Mouse (Mus musculus): ENCODE measurements at regions not wholly inside any gene's neighbourhood (a gene's known extent, or its start where the extent isn't known, plus 50 kb on each side); places are given as distances from the start of the nearest gene placed in this dataset.

DNA sequence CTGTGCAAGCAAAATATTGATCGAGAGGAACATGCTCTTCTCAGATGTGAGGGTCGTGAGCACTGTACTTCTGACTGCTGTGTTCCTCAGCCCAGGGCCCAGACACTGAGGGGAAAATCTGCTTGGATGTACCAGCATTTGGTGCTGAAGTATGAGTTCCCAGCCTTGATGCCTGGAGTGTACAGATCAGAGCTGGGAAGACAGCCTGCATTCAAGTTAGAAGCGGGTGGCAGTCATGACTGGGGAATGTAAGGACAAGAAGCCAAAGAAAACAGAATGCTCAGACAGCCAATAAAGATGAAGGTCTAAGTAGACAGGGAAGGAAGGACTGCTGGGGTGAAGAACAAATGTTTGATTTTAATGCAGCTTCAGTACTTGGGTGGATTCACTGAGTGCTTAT, 148.9 kb downstream of the Lurap1l start:
- Histone ChIP-seq H3K27me3 (ENCODE audit: control insufficient read depth, insufficient read depth, low read length) (no peaks in the 10 kb centered on the region), H3K27ac (no peak overlapping the region), H3K9me3 (ENCODE audit: control insufficient read depth, low read length) (no peaks in the 10 kb centered on the region), H3K4me2 (replicated peaks) (no peak overlapping the region), H3K4me3 (replicated peaks; ENCODE audit: low read length) (no peak overlapping the region), H3K36me3 (replicated peaks; ENCODE audit: control insufficient read depth, insufficient read depth) (no peaks in the 10 kb centered on the region), H3K9ac (no peak overlapping the region), H3K4me1 (replicated peaks; ENCODE audit: control insufficient read depth, insufficient read depth, low read length) (no peaks in the 10 kb centered on the region)
- ATAC-seq (ENCODE audit: low FRiP score) (no peak), DNase-seq (ENCODE audit: low spot score) (no peak)
- 85% methylated on average over 3 of the region's 3 CpGs for WGBS

DNA sequence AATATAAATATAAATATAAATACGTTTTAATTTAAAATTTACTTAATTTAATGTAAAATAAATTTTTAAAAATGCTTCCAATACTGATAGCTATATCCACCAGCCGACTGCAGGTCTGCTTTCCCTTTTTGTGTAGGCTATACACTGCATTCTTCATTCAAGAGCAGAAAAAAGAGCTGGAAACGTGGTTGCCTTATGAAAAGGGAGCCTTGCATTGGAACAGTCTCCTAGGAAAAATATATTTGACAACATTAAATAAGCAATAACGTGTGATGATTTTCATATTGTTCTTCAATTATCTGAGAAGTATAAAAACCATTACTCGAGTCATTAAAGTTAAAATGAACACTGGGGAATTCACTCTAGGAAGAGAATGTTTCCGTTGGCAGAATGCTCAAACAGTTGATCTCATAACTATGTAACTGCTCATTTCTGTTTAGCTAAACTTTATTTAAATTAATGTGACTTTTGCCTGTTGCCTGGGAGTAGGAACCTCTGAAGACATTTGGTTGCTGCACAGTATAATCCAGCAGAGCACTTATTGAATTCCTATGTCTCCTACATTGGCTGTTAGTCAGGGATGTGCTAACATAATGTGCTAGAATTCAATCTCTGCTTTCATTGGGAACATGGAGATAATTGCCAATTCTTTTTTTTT, 172.0 kb downstream of the Lurap1l start:
- no peak for ATAC-seq (ENCODE audit: low FRiP score)
- Histone ChIP-seq H3K27me3 (ENCODE audit: control insufficient read depth, insufficient read depth, low read length) (no peaks in the 10 kb centered on the region), H3K4me2 (replicated peaks) (no peak overlapping the region), H3K27ac (no peak overlapping the region), H3K9me3 (ENCODE audit: control insufficient read depth, low read length) (no peaks in the 10 kb centered on the region), H3K9ac (no peak overlapping the region), H3K4me3 (replicated peaks; ENCODE audit: low read length) (no peak overlapping the region), H3K4me1 (replicated peaks; ENCODE audit: control insufficient read depth, insufficient read depth, low read length) (no peaks in the 10 kb centered on the region), H3K36me3 (replicated peaks; ENCODE audit: control insufficient read depth, insufficient read depth) (no peaks in the 10 kb centered on the region)
- 70% methylated on average over 6 of the region's 6 CpGs for WGBS
- DNase-seq (ENCODE audit: low spot score) = peak; percentile 26

DNA sequence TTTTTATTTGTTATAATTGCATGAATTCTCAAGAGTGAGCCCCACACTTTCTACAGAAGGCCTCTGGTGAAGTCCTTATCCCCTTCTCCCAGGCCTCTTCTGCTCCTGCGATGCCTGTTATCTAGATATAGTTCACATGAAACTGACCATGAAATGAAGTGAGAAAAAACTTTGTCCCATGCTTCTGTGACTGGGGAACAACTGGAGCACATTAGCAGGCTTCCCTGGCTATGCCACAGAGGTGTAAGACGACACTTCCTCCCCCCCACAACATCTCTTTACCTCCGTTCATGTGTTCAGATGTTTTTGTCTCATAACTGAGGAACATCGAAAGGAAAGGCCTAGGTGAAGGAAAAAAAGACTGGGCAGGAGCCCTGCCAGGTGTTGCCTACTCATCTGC, 174.7 kb downstream of the Lurap1l start:
- Histone ChIP-seq H3K4me2 (replicated peaks) (no peak overlapping the region), H3K27me3 (ENCODE audit: control insufficient read depth, insufficient read depth, low read length) (no peaks in the 10 kb centered on the region), H3K4me1 (replicated peaks; ENCODE audit: control insufficient read depth, insufficient read depth, low read length) (no peaks in the 10 kb centered on the region), H3K9me3 (ENCODE audit: control insufficient read depth, low read length) (no peaks in the 10 kb centered on the region), H3K9ac (no peak overlapping the region), H3K27ac (no peak overlapping the region), H3K36me3 (replicated peaks; ENCODE audit: control insufficient read depth, insufficient read depth) (no peaks in the 10 kb centered on the region), H3K4me3 (replicated peaks; ENCODE audit: low read length) (no peak overlapping the region)
- no peak for DNase-seq (ENCODE audit: low spot score)
- WGBS = 71% methylated on average over 4 of the region's 4 CpGs
- ATAC-seq (ENCODE audit: low FRiP score) = no peak

DNA sequence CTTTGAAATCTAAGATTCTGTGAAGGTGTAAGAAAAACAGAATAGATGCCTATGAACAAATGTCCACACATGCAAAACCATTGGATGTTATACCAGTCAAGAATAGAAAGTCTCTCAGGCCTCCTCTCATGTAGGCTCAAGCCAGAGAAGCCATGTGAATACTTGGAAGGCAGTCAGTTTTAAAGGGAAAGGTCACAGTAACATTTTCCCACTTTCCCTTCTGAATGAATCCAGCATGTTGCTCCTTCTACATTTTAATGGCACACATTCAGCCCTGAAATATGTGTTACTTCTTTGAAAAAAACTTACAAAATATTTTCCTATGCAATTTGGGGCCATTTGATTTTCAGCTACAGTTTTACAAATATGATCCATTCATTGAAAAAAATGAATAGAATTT, 186.1 kb downstream of the Lurap1l start:
- H3K4me1 ChIP-seq (replicated peaks; ENCODE audit: control insufficient read depth, insufficient read depth, low read length) = no peaks in the 10 kb centered on the region
- no peaks in the 10 kb centered on the region for H3K27me3 ChIP-seq (ENCODE audit: control insufficient read depth, insufficient read depth, low read length)
- no peak for ATAC-seq (ENCODE audit: low FRiP score)
- no peaks in the 10 kb centered on the region for H3K36me3 ChIP-seq (replicated peaks; ENCODE audit: control insufficient read depth, insufficient read depth)
- no peak overlapping the region for H3K27ac ChIP-seq
- H3K4me3 ChIP-seq (replicated peaks; ENCODE audit: low read length) = no peak overlapping the region
- H3K4me2 ChIP-seq (replicated peaks) = no peak overlapping the region
- H3K9me3 ChIP-seq (ENCODE audit: control insufficient read depth, low read length) = no peaks in the 10 kb centered on the region
- H3K9ac ChIP-seq = no peak overlapping the region
- no peak for DNase-seq (ENCODE audit: low spot score)

DNA sequence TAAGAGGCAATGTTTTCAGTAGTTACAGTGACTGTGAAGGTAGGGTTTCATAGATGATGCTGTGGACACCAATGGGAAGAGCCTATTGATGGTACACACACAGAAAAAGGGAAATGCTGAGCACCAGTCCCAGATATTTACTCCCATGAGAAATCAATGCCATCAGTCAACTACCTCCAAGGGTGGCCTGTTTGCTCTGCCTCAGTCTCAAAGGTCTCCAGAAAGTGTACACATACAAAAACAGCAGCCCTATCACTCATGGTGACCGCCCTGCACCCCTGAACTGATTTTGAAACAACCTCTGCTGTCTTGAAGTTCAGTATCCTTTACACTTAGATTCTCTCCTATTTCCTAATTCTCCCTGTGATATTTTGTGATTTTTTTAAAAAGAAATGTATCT, 187.2 kb downstream of the Lurap1l start:
- ATAC-seq (ENCODE audit: low FRiP score) = no peak
- Histone ChIP-seq H3K9me3 (ENCODE audit: control insufficient read depth, low read length) (no peaks in the 10 kb centered on the region), H3K9ac (no peak overlapping the region), H3K4me3 (replicated peaks; ENCODE audit: low read length) (no peak overlapping the region), H3K27me3 (ENCODE audit: control insufficient read depth, insufficient read depth, low read length) (no peaks in the 10 kb centered on the region), H3K36me3 (replicated peaks; ENCODE audit: control insufficient read depth, insufficient read depth) (no peaks in the 10 kb centered on the region), H3K4me1 (replicated peaks; ENCODE audit: control insufficient read depth, insufficient read depth, low read length) (no peaks in the 10 kb centered on the region), H3K4me2 (replicated peaks) (no peak overlapping the region), H3K27ac (no peak overlapping the region)
- 89% methylated on average over 1 of the region's 1 CpGs for WGBS
- no peak for DNase-seq (ENCODE audit: low spot score)

DNA sequence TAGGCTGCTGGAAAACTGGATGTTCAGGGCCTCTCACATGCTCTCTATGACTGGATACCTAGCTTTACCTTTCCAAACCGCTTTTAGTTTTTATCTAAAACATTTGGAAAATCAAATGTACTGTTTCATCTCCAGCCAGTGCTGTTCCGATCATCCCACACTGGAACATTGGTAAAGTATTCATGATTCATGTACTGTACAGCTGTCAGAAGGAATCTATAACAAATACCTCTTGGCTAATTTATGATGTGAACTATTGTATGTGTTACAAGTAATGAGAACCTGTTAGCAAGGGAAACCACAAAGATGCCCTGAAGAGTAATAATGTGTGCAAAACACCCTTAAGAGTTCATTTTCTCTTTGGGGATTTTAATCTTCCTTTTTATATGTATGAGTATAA, 190.6 kb downstream of the Lurap1l start:
- Histone ChIP-seq H3K9me3 (ENCODE audit: control insufficient read depth, low read length) (no peaks in the 10 kb centered on the region), H3K4me3 (replicated peaks; ENCODE audit: low read length) (no peak overlapping the region), H3K4me1 (replicated peaks; ENCODE audit: control insufficient read depth, insufficient read depth, low read length) (no peaks in the 10 kb centered on the region), H3K4me2 (replicated peaks) (no peak overlapping the region), H3K9ac (no peak overlapping the region), H3K27ac (no peak overlapping the region), H3K27me3 (ENCODE audit: control insufficient read depth, insufficient read depth, low read length) (no peaks in the 10 kb centered on the region), H3K36me3 (replicated peaks; ENCODE audit: control insufficient read depth, insufficient read depth) (no peaks in the 10 kb centered on the region)
- DNase-seq (ENCODE audit: low spot score) (no peak), ATAC-seq (ENCODE audit: low FRiP score) (no peak)
- 90% methylated on average over 2 of the region's 2 CpGs for WGBS

DNA sequence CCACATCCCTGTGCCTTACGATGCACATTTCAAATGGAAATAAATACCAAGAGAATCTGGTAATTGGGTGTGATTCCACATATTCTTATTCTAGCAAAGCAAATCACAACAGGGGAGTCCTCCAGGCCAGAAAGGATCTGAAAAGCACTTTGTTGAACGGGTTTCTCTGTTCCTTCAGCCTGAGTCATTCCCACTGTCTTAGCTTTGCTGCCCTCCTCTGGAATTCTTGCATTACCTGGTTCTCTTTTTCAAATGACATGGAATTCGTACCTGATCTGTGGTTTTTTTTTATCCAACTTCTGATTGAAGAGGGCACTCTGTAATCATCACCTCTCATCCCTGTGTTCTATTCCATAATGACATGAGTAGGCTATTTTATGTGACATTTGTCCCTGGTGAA, 200.9 kb downstream of the Lurap1l start:
- WGBS = 61% methylated on average over 3 of the region's 3 CpGs
- H3K27ac ChIP-seq = no peak overlapping the region
- H3K36me3 ChIP-seq (replicated peaks; ENCODE audit: control insufficient read depth, insufficient read depth) = no peaks in the 10 kb centered on the region
- DNase-seq (ENCODE audit: low spot score) = peak; percentile 39
- no peak overlapping the region for H3K4me3 ChIP-seq (replicated peaks; ENCODE audit: low read length)
- no peaks in the 10 kb centered on the region for H3K27me3 ChIP-seq (ENCODE audit: control insufficient read depth, insufficient read depth, low read length)
- no peaks in the 10 kb centered on the region for H3K9me3 ChIP-seq (ENCODE audit: control insufficient read depth, low read length)
- no peak overlapping the region for H3K4me2 ChIP-seq (replicated peaks)
- no peak overlapping the region for H3K9ac ChIP-seq
- ATAC-seq (ENCODE audit: low FRiP score) = no peak
- H3K4me1 ChIP-seq (replicated peaks; ENCODE audit: control insufficient read depth, insufficient read depth, low read length) = no peaks in the 10 kb centered on the region

DNA sequence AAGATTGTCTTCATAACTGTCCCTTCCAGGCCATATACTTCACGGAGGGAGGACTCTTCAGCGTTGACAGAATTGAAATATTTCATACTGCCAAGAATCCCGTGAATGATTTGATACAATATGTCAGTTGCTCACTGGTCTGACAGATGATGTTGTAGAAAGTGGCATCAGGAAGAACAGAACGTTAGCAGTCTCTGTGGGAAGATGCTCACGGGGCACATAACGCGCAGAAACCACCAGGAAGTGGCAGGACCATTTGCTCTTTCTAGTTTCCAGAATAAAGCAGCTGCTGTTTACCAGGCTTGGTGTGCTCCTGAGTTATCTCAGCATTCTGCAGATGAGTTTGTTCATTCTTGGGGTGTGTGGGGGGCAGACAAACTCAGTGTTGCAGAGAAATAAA, 206.0 kb downstream of the Lurap1l start:
- WGBS = 85% methylated on average over 7 of the region's 7 CpGs
- H3K36me3 ChIP-seq (replicated peaks; ENCODE audit: control insufficient read depth, insufficient read depth) = no peaks in the 10 kb centered on the region
- H3K9me3 ChIP-seq (ENCODE audit: control insufficient read depth, low read length) = no peaks in the 10 kb centered on the region
- no peak overlapping the region for H3K27ac ChIP-seq
- H3K4me1 ChIP-seq (replicated peaks; ENCODE audit: control insufficient read depth, insufficient read depth, low read length) = no peaks in the 10 kb centered on the region
- no peak overlapping the region for H3K4me2 ChIP-seq (replicated peaks)
- no peaks in the 10 kb centered on the region for H3K27me3 ChIP-seq (ENCODE audit: control insufficient read depth, insufficient read depth, low read length)
- H3K4me3 ChIP-seq (replicated peaks; ENCODE audit: low read length) = no peak overlapping the region
- no peak for DNase-seq (ENCODE audit: low spot score)
- ATAC-seq (ENCODE audit: low FRiP score) = no peak
- no peak overlapping the region for H3K9ac ChIP-seq

DNA sequence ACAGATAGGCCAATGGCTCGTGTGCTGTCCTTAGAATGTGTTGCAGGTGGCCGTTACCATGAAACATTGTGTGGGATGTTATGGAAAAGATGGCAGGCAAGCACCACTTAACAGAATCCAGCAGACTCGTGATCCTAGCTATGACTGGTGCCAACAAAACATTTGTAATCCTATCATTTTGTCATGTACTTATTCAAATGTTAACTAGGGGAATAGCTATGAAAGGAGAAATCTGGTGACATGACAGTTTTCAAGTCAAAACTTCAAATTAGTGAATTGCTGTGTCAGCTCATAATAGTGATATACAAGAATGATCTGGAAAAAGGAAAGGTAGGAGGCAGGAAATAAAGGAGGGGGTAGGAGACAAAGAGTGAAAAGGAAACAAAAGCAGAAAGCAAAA, 213.7 kb downstream of the Lurap1l start:
- 59% methylated on average over 3 of the region's 3 CpGs for WGBS
- DNase-seq (ENCODE audit: low spot score) (no peak), ATAC-seq (ENCODE audit: low FRiP score) (no peak)
- Histone ChIP-seq H3K36me3 (replicated peaks; ENCODE audit: control insufficient read depth, insufficient read depth) (no peaks in the 10 kb centered on the region), H3K4me1 (replicated peaks; ENCODE audit: control insufficient read depth, insufficient read depth, low read length) (no peaks in the 10 kb centered on the region), H3K9ac (no peak overlapping the region), H3K4me2 (replicated peaks) (no peak overlapping the region), H3K27me3 (ENCODE audit: control insufficient read depth, insufficient read depth, low read length) (no peaks in the 10 kb centered on the region), H3K4me3 (replicated peaks; ENCODE audit: low read length) (no peak overlapping the region), H3K9me3 (ENCODE audit: control insufficient read depth, low read length) (no peaks in the 10 kb centered on the region), H3K27ac (no peak overlapping the region)

DNA sequence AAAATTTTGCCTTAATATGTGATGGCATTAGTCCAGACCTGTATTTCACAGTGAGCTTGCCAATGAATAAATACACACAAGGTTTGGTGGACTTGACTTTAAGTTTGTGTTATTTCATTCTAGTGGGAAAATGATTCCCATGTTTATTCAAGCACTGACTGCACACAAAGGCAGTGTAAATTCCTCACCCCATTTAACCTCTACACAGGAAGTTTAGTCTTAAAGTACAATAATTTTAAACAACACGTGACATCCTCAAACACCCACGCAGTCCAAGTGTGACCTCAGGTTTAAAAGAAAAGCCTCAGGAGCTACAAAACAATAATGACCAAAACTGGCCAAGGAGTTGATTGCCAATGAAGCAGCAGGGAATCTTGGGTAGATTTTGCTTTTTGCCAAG, 219.4 kb downstream of the Lurap1l start:
- Histone ChIP-seq H3K4me3 (replicated peaks; ENCODE audit: low read length) (no peak overlapping the region), H3K9me3 (ENCODE audit: control insufficient read depth, low read length) (no peaks in the 10 kb centered on the region), H3K36me3 (replicated peaks; ENCODE audit: control insufficient read depth, insufficient read depth) (no peaks in the 10 kb centered on the region), H3K4me2 (replicated peaks) (no peak overlapping the region), H3K4me1 (replicated peaks; ENCODE audit: control insufficient read depth, insufficient read depth, low read length) (no peaks in the 10 kb centered on the region), H3K27me3 (ENCODE audit: control insufficient read depth, insufficient read depth, low read length) (no peaks in the 10 kb centered on the region), H3K27ac (no peak overlapping the region), H3K9ac (no peak overlapping the region)
- ATAC-seq (ENCODE audit: low FRiP score) = no peak
- WGBS = 74% methylated on average over 2 of the region's 2 CpGs
- no peak for DNase-seq (ENCODE audit: low spot score)

Data from hindbrain, embryonic 14.5 days (tissue).